Mouse (Mus musculus) ES-E14 (cell line): ENCODE results near the gene Frmd6. TPM values are rescaled to one million over a fixed set of nuclear protein-coding genes. Genes with fewer than 3 reads are reported as not detected.

Source experiments
- DNase-seq: peaks from one replicate; pipeline ENCODE4 v3.0.0-alpha.2; 2013; ENCODE audit warnings: low read depth, low spot score
- H3K27ac ChIP-seq: 2 replicates; pipeline ENCODE4 v1.5.1; 2012; ENCODE audit warnings: low read depth, mild to moderate bottlenecking, low read length, moderate library complexity, mixed read lengths; ENCODE audit not compliant: poor library complexity, insufficient read depth, severe bottlenecking
- H3K36me3 ChIP-seq: 2 replicates; pipeline ENCODE4 v1.6.1; 2012; ENCODE audit warnings: mild to moderate bottlenecking, low read length, moderate library complexity, mixed read lengths; ENCODE audit not compliant: control insufficient read depth, poor library complexity, insufficient read depth, severe bottlenecking
- H3K4me1 ChIP-seq, 2 experiments: fragments of 150-350 bp in 1 of 2; sonication (generic) in 1 of 2; 2 replicates each; pipeline ENCODE4 v1.6.1; 2012; ENCODE audit warnings: low read length in 2 of 2, mild to moderate bottlenecking in 1 of 2, mixed read lengths in 1 of 2; ENCODE audit not compliant: control insufficient read depth in 2 of 2, insufficient read depth in 2 of 2, poor library complexity in 1 of 2
- H3K4me3 ChIP-seq, 2 experiments: fragments of 150-350 bp in 1 of 2; sonication (generic) in 1 of 2; 2 replicates each; pipeline ENCODE4 v1.5.1; 2012; ENCODE audit warnings: low read length in 2 of 2, low read depth in 1 of 2, mild to moderate bottlenecking in 1 of 2, mixed read lengths in 1 of 2; ENCODE audit not compliant: insufficient read depth in 1 of 2, poor library complexity in 1 of 2, severe bottlenecking in 1 of 2
- H3K9ac ChIP-seq: 2 replicates; pipeline ENCODE4 v1.6.1; 2012; ENCODE audit warnings: low read depth, mild to moderate bottlenecking, low read length, mixed read lengths; ENCODE audit not compliant: poor library complexity, insufficient read depth, severe bottlenecking
- H3K9me3 ChIP-seq: fragments of 150-350 bp; sonication (generic); 2 replicates; pipeline ENCODE4 v1.6.1; 2012; ENCODE audit warnings: low read depth, mild to moderate bottlenecking, low read length; ENCODE audit not compliant: control insufficient read depth, insufficient read depth
- CHD2 ChIP-seq: IDR thresholded peaks from 2 replicates; pipeline ENCODE4 v1.6.1; 2014; ENCODE audit warnings: mild to moderate bottlenecking, low read depth, low read length, inconsistent platforms
- HCFC1 ChIP-seq: IDR thresholded peaks from 2 replicates; pipeline ENCODE4 v1.6.1; 2012; ENCODE audit warnings: low read length, inconsistent platforms, borderline replicate concordance; ENCODE audit not compliant: insufficient read depth
- MAFK ChIP-seq: IDR thresholded peaks from 2 replicates; pipeline ENCODE4 v1.6.1; 2014; ENCODE audit warnings: mild to moderate bottlenecking, low read depth, low read length, inconsistent platforms; ENCODE audit not compliant: insufficient read depth
- ZC3H11A ChIP-seq: IDR thresholded peaks from 2 replicates; pipeline ENCODE4 v1.6.1; 2012; ENCODE audit warnings: low read depth, mild to moderate bottlenecking, inconsistent platforms, low read length, borderline replicate concordance
- ZNF384 ChIP-seq: IDR thresholded peaks from 2 replicates; pipeline ENCODE4 v1.6.1; 2012; ENCODE audit warnings: low read depth, low read length, inconsistent platforms
- in situ Hi-C, 2 experiments: fragments of 600-800 bp; cut with MboI; formaldehyde crosslinking; loops; one replicate each; pipeline ENCODE4 v1.15.1; 2025; ENCODE audit warnings: low sequenced_read_pairs in 2 of 2, inconsistent platforms in 1 of 2; ENCODE audit not compliant: unreplicated experiment in 2 of 2
- total RNA-seq: library from RNA; depleted of rRNA; stranded (reverse); fragments of 300-350 nt; gene quantifications from 2 replicates; pipeline ENCODE4 v1.2.3, GENCODE M21; 2012

Gene Frmd6
- total RNA-seq, 1 experiment, result 22.5 TPM

- H3K27ac ChIP-seq, result no peak overlapping the region
- H3K9me3 ChIP-seq, result no peaks in the 10 kb centered on the region
- H3K4me3 ChIP-seq, result no peak overlapping the region
- DNase-seq, result no peak
- no peaks in the 10 kb centered on the region for H3K36me3 ChIP-seq
- in situ Hi-C loops, result no loop called here
- H3K4me1 ChIP-seq, result peaks cover 2 to 4% of the 10 kb centered on the region in 2 experiments; a peak in 2 of 4 replicates
- no peak overlapping the region for H3K9ac ChIP-seq
- TF ChIP-seq HCFC1 (no peak), ZNF384 (no peak), ZC3H11A (no peak), CHD2 (no peak), MAFK (no peak)
These were observed 2.0 kb downstream of the Frmd6 start for GRCm38 (mm10) chr12:70827187-70827900.

GRCm38 (mm10) chr12:70827901-70828271 is 2.6 kb downstream of the Frmd6 start:
- H3K9ac ChIP-seq, result no peak overlapping the region
- H3K4me1 ChIP-seq, result peaks cover 2 to 4% of the 10 kb centered on the region in 2 experiments; a peak in 2 of 4 replicates
- H3K4me3 ChIP-seq, result no peak overlapping the region
- no peak for DNase-seq
- no peak overlapping the region for H3K27ac ChIP-seq
- TF ChIP-seq HCFC1 (no peak), CHD2 (no peak)
- H3K9me3 ChIP-seq, result no peaks in the 10 kb centered on the region
- in situ Hi-C loops, result no loop called here
- no peaks in the 10 kb centered on the region for H3K36me3 ChIP-seq

GRCm38 (mm10) chr12:70830982-70831566 is 5.8 kb downstream of the Frmd6 start:
- peaks cover 2% of the 10 kb centered on the region in 2 experiments; a peak in 2 of 4 replicates for H3K4me1 ChIP-seq

GRCm38 (mm10) chr12:70832216-70832998 is 7.1 kb downstream of the Frmd6 start:
- Histone ChIP-seq H3K36me3 (no peaks in the 10 kb centered on the region), H3K9ac (no peak overlapping the region), H3K9me3 (no peaks in the 10 kb centered on the region), H3K4me3 (no peak overlapping the region), H3K27ac (no peak overlapping the region), H3K4me1 (no peaks in the 10 kb centered on the region)
- no peak for TF ChIP-seq HCFC1
- TF ChIP-seq ZNF384, result no peak
- no peak for TF ChIP-seq ZC3H11A
- no peak for TF ChIP-seq MAFK
- TF ChIP-seq CHD2, result no peak
- DNase-seq, result no peak
- in situ Hi-C loops, result no loop called here

More at GRCm38 (mm10) chr12:70830982-70831566, 5.8 kb downstream of the Frmd6 start:
- TF ChIP-seq ZNF384, result no peak
- TF ChIP-seq CHD2, result no peak
- TF ChIP-seq ZC3H11A, result no peak
- no peak for TF ChIP-seq HCFC1
- no peak for TF ChIP-seq MAFK
- Histone ChIP-seq H3K9ac (no peak overlapping the region), H3K36me3 (no peaks in the 10 kb centered on the region), H3K27ac (no peak overlapping the region), H3K9me3 (no peaks in the 10 kb centered on the region), H3K4me3 (no peak overlapping the region)
- DNase-seq, result no peak
- in situ Hi-C loops, result no loop called here
